Mouse (Mus musculus): ENCODE measurements around the gene Kctd14.

DNA sequence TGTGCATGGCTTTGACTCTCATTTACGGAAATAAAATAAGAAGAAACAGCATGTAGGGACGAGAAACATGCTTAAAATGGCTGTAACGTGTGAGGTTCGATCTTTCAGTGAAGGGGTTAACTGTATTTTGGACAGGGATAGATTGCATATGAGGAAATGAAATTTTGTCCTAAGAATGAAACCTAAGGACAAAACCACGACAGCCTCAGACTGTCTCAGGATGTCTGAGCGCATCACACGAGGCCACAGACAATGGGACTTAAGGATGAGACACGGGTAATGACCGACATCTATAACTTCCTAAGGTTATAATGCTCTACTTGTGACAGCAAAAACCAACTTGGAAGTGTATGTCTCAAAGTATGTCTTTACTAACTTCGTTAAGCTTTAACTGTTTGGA, 16.6 kb upstream of the Kctd14 start:
- TF ChIP-seq EP300 (IDR thresholded peaks at IDR 0.05): no peak
- TF ChIP-seq CTCF (IDR thresholded peaks at IDR 0.05): no peak

Data from lung, postnatal 0 days (tissue).